Mouse (Mus musculus): ENCODE results near the gene Dll4. TPM values are rescaled to one million over a fixed set of nuclear protein-coding genes. Genes with fewer than 3 reads are reported as not detected.

The Dll4 gene
- polyA plus RNA-seq (2015; fragmentation: Nextera tagmentation; extraction: Ambion mirVana): 6.7 and 7.3 TPM in 2 replicates

DNA sequence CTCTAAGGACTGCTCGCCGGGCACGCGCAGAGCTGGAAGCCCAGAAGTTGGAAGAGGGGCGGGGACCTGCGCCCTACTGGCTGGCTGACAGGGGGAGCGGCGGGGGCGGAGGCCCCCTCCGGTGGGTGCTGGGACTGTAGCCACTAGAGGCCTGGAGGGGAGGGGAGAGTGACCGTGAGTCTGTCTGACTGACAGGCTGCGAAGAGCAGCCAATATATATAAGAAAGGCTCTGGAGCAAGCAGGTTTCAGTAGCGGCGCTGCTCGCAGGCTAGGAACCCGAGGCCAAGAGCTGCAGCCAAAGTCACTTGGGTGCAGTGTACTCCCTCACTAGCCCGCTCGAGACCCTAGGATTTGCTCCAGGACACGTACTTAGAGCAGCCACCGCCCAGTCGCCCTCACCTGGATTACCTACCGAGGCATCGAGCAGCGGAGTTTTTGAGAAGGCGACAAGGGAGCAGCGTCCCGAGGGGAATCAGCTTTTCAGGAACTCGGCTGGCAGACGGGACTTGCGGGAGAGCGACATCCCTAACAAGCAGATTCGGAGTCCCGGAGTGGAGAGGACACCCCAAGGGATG is at the start of gene Dll4:
Gene Dll4 (plus strand): TSS at position 217 of the 576 bp plus-strand sequence.
- no peak for ATAC-seq (ENCODE audit: insufficient number of reproducible peaks, low FRiP score, low TSS enrichment, low read depth)
- Histone ChIP-seq H3K27ac (no peak within 1 kb of the TSS), H3K4me2 (peak within 1 kb of the TSS; percentile 91), H3K4me3 (peak within 1 kb of the TSS; percentile 48), H3K36me3 (no peaks in the 10 kb centered on the region), H3K9ac (peak within 1 kb of the TSS; percentile 11), H3K27me3 (peaks cover 94% of the 10 kb centered on the region), H3K4me1 (peaks cover 56% of the 10 kb centered on the region), H3K9me3 (no peaks in the 10 kb centered on the region)
- WGBS: under 1% methylated on average over 33 of the region's 33 CpGs

DNA sequence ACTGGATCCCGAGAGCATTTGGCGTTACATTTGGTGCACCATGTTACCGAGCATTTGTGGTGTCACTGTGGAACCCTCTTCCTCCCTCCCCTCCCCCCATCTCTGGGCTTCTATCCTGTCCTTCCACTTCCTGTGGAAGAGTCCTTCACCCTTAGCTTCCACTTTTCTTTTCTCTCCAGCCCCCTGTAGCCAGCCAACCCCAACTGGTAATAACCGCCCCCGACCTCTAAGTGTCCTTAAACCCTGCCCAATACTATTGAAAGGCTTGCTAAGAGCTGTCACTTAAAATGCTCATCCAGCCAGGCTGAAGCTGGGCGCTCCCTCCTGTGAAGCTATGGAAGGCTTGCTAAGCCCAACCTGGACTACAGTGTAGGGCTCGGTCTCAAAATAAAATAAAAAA is 48.7 kb upstream of the Dll4 start:
- H3K36me3 ChIP-seq: no peaks in the 10 kb centered on the region
- H3K27me3 ChIP-seq: no peaks in the 10 kb centered on the region
- no peak for ATAC-seq (ENCODE audit: insufficient number of reproducible peaks, low FRiP score, low TSS enrichment, low read depth)
- no peaks in the 10 kb centered on the region for H3K9me3 ChIP-seq
- no peak overlapping the region for H3K4me3 ChIP-seq
- WGBS: 71% methylated on average over 7 of the region's 7 CpGs
- H3K9ac ChIP-seq: no peak overlapping the region
- no peak overlapping the region for H3K4me2 ChIP-seq
- H3K4me1 ChIP-seq: no peaks in the 10 kb centered on the region
- no peak overlapping the region for H3K27ac ChIP-seq

DNA sequence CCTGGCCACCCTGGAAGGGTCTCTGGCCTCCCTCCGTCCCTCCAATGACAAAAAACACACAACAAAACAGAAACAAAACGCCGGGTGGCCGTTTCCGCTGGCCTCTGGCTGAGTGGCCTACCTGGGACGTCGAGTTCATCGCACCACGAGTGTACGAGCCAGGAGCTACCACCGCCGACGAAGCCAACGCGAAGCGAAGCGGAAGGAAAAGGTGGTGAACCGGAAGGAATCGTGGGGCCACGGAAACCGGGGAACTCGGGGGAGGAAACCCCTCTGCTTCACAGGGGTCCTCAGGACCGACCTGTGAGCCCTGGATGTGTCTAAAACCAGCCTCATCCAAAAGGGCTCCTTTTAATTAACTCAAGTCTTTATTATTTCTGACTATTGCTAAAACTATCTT is 47.8 kb upstream of the Dll4 start:
- Histone ChIP-seq H3K9ac (no peak overlapping the region), H3K27ac (no peak overlapping the region), H3K9me3 (no peaks in the 10 kb centered on the region), H3K27me3 (no peaks in the 10 kb centered on the region), H3K36me3 (no peaks in the 10 kb centered on the region), H3K4me3 (no peak overlapping the region), H3K4me2 (no peak overlapping the region), H3K4me1 (no peaks in the 10 kb centered on the region)
- 89% methylated on average over 23 of the region's 23 CpGs for WGBS
- ATAC-seq (ENCODE audit: insufficient number of reproducible peaks, low FRiP score, low TSS enrichment, low read depth): no peak

DNA sequence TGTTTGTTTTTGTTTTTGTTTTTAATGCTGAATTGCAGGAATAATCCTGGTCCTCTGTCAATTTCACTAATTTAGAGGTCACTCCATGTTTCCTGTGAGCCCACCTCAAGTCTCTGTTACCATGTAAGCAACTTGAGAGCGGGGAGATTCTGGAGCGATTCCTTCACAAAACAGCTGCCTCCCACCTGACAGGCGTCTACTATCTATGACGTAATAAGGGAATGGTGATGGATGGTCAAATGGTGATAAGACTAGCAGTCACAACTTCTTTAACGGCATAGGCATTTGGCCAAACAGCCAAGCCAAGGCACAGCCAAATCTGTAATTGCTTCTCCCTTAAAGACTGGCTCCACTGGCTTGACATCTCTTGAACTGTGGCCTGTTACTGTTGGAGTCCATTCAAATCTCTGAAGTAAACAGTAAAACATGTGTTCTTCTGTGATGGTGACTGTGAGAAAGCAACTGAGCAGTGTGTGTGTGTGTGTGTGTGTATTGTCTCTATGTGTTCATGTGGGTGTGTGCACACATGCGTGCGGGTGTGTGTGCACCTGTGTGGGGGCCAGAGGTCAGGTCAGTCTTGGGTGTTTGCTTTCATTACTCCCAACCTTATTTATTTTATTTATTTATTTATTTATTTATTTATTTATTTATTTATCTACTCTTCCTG is 43.6 kb upstream of the Dll4 start:
- 81% methylated on average over 7 of the region's 7 CpGs for WGBS
- no peaks in the 10 kb centered on the region for H3K4me1 ChIP-seq
- H3K9ac ChIP-seq: no peak overlapping the region
- ATAC-seq (ENCODE audit: insufficient number of reproducible peaks, low FRiP score, low TSS enrichment, low read depth): no peak
- H3K4me3 ChIP-seq: no peak overlapping the region
- H3K4me2 ChIP-seq: no peak overlapping the region
- H3K27me3 ChIP-seq: no peaks in the 10 kb centered on the region
- no peak overlapping the region for H3K27ac ChIP-seq
- no peaks in the 10 kb centered on the region for H3K9me3 ChIP-seq
- no peaks in the 10 kb centered on the region for H3K36me3 ChIP-seq

DNA sequence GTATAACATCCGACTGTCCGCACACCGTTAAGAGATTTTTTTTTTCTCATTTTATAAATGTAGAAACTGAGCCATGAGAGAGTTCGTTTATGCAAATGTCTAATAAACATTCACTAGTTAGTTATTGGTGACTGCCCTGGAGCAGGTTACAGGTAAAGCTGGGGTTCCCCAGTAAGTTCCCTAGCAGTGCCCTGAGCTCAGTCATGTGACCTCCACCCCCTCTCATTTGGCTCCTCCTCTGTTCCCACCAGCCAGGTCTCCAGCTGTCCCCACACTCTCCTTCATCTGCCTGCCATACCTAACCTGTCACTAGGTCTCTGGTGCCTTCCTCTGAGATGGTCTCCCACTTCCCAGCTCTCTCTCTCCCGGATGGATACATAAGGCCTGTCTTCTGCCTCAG is 38.2 kb upstream of the Dll4 start:
- Histone ChIP-seq H3K4me3 (no peak overlapping the region), H3K27ac (no peak overlapping the region), H3K36me3 (peaks cover 24% of the 10 kb centered on the region), H3K9ac (no peak overlapping the region), H3K27me3 (no peaks in the 10 kb centered on the region), H3K9me3 (no peaks in the 10 kb centered on the region), H3K4me2 (no peak overlapping the region), H3K4me1 (peaks cover 18% of the 10 kb centered on the region)
- no peak for ATAC-seq (ENCODE audit: insufficient number of reproducible peaks, low FRiP score, low TSS enrichment, low read depth)
- 88% methylated on average over 5 of the region's 5 CpGs for WGBS

DNA sequence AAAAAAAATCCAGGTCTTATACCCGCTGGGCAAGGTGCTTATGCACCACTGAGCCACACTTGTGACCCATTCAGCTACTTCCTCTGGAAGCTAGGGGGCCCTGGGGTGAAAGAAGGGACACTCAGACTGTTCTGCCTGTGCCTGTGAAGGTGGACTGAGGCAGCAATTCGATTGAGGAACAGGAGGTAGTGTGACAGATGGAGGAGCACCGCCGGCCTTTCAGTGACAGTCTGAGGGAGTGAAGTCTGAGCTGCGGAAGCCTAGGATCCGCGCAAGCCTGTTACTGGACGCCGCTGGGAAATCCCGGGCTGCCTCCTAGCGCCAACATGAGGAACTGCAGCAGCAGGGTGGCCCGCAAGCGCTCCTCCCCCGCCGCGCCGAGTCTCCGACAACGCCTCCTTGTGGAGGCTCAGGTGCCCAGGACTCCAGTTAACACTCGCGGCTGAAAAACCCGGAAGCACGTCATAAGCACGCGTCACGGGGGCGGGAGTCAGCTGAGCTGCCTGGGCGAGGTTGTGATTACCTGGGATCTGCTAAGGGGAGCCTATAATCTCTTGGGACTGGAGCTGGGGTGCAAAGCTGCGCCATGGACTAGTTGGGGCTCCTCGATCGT is 37.2 kb upstream of the Dll4 start, which contains the start of gene Vps18:
Gene Vps18 (plus strand): TSS at position 471 of the 613 bp plus-strand sequence.
- peak within 1 kb of the TSS; percentile 58 for H3K27ac ChIP-seq
- peaks cover 34% of the 10 kb centered on the region for H3K36me3 ChIP-seq
- WGBS: under 1% methylated on average over 31 of the region's 31 CpGs
- no peaks in the 10 kb centered on the region for H3K9me3 ChIP-seq
- H3K27me3 ChIP-seq: no peaks in the 10 kb centered on the region
- H3K4me2 ChIP-seq: peak within 1 kb of the TSS; percentile 82
- peak; percentile 90 for ATAC-seq (ENCODE audit: insufficient number of reproducible peaks, low FRiP score, low TSS enrichment, low read depth)
- H3K4me1 ChIP-seq: peaks cover 18% of the 10 kb centered on the region
- H3K9ac ChIP-seq: peak within 1 kb of the TSS; percentile 74
- H3K4me3 ChIP-seq: peak within 1 kb of the TSS; percentile 64

DNA sequence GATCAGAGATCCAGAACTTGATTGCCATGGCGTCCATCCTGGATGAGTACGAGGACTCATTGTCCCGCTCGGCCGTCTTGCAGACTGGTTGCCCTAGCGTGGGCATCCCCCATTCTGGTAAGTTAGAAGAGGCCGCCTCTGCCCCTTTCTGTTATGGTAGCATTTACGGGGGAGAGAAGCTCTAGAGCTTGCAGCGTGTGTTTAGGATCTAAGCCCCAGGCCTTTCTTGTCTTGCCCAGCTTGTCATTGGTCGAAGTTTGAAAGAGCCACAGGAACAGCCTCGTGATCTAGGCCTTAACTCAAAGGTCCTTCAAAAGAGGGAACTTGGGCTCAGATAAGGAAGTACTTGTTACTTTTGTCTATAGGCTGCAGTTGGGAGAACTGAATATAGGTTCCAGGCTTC is 36.6 kb upstream of the Dll4 start:
- Histone ChIP-seq H3K4me1 (peaks cover 18% of the 10 kb centered on the region), H3K4me2 (peak overlapping the region; percentile 82), H3K4me3 (peak overlapping the region; percentile 64), H3K9ac (peak overlapping the region; percentile 74), H3K27me3 (no peaks in the 10 kb centered on the region), H3K36me3 (peaks cover 40% of the 10 kb centered on the region), H3K27ac (peak overlapping the region; percentile 58), H3K9me3 (no peaks in the 10 kb centered on the region)
- ATAC-seq (ENCODE audit: insufficient number of reproducible peaks, low FRiP score, low TSS enrichment, low read depth): no peak; the same call in 1 of the 2 replicates
- WGBS: 3% methylated on average over 11 of the region's 11 CpGs

DNA sequence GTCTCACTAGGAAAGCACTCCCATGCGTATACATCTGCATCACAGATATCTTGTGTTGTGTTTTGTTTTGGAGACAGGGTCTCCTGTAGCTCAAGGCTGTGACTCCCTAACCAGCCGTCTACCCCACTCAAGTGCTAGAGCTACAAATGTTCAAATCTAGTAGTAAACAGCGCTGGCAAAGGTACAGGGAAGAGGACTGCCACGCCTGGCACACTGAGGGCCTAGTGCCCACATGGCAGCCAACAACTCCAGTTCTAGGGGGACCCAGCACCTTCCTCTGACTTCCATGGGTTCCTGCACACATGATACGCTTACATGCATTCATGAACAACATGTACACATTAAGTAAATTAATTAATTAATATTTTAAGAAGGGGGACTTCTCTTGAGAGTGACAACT is 33.3 kb upstream of the Dll4 start:
- Histone ChIP-seq H3K4me1 (peaks cover 18% of the 10 kb centered on the region), H3K27ac (no peak overlapping the region), H3K4me3 (no peak overlapping the region), H3K27me3 (no peaks in the 10 kb centered on the region), H3K36me3 (peaks cover 65% of the 10 kb centered on the region), H3K4me2 (no peak overlapping the region), H3K9me3 (no peaks in the 10 kb centered on the region), H3K9ac (no peak overlapping the region)
- WGBS: 90% methylated on average over 5 of the region's 5 CpGs
- ATAC-seq (ENCODE audit: insufficient number of reproducible peaks, low FRiP score, low TSS enrichment, low read depth): no peak

DNA sequence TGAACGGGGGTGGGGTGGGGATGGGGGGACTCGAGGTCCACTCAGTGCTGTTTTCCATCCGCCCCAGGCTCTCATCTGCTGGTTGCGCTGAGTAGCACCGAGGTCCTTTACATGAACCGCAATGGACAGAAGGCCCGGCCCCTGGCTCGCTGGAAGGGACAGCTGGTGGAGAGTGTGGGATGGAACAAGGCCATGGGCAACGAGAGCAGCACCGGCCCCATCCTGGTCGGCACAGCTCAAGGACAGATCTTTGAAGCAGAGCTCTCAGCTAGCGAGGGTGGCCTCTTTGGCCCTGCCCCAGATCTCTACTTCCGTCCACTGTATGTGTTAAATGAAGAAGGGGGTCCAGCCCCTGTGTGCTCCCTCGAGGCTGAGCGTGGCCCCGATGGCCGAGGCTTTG is 32.7 kb upstream of the Dll4 start:
- Histone ChIP-seq H3K4me2 (no peak overlapping the region), H3K36me3 (peaks cover 71% of the 10 kb centered on the region), H3K4me1 (peaks cover 17% of the 10 kb centered on the region), H3K27me3 (no peaks in the 10 kb centered on the region), H3K27ac (no peak overlapping the region), H3K9ac (no peak overlapping the region), H3K4me3 (no peak overlapping the region), H3K9me3 (no peaks in the 10 kb centered on the region)
- no peak for ATAC-seq (ENCODE audit: insufficient number of reproducible peaks, low FRiP score, low TSS enrichment, low read depth)
- WGBS: 90% methylated on average over 17 of the region's 17 CpGs

DNA sequence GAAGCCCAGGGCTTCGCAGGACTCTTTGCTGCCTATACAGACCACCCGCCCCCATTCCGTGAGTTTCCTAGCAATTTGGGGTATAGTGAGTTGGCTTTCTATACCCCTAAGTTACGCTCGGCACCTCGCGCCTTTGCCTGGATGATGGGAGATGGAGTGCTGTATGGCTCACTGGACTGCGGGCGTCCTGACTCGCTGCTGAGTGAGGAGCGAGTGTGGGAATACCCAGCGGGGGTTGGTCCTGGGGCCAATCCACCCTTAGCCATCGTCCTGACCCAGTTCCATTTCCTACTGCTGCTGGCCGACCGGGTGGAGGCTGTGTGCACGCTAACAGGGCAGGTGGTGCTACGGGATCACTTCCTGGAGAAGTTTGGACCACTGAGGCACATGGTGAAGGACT is 32.3 kb upstream of the Dll4 start:
- Histone ChIP-seq H3K9ac (no peak overlapping the region), H3K4me1 (peaks cover 13% of the 10 kb centered on the region), H3K4me2 (no peak overlapping the region), H3K36me3 (peaks cover 76% of the 10 kb centered on the region), H3K4me3 (no peak overlapping the region), H3K9me3 (no peaks in the 10 kb centered on the region), H3K27ac (no peak overlapping the region), H3K27me3 (no peaks in the 10 kb centered on the region)
- ATAC-seq (ENCODE audit: insufficient number of reproducible peaks, low FRiP score, low TSS enrichment, low read depth): no peak
- 92% methylated on average over 17 of the region's 17 CpGs for WGBS

DNA sequence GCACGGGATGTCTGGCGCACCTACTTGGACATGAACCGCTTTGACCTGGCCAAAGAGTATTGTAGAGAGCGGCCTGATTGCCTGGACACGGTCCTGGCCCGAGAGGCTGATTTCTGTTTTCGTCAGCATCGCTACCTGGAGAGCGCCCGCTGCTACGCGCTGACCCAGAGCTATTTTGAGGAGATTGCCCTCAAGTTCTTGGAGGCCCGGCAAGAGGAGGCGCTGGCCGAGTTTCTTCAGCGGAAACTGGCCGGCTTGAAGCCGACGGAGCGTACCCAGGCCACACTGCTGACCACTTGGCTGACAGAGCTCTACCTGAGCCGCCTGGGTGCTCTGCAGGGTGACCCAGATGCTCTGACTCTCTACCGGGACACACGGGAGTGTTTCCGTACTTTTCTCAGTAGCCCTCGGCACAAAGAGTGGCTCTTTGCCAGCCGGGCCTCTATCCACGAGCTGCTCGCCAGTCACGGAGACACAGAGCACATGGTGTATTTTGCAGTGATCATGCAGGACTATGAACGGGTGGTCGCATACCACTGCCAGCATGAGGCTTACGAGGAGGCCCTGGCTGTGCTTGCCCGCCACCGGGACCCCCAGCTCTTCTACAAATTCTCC is 31.7 kb upstream of the Dll4 start:
- Histone ChIP-seq H3K4me1 (peaks cover 12% of the 10 kb centered on the region), H3K4me2 (no peak overlapping the region), H3K27me3 (no peaks in the 10 kb centered on the region), H3K9me3 (no peaks in the 10 kb centered on the region), H3K9ac (no peak overlapping the region), H3K4me3 (no peak overlapping the region), H3K27ac (no peak overlapping the region), H3K36me3 (peaks cover 78% of the 10 kb centered on the region)
- 94% methylated on average over 34 of the region's 34 CpGs for WGBS
- ATAC-seq (ENCODE audit: insufficient number of reproducible peaks, low FRiP score, low TSS enrichment, low read depth): no peak

DNA sequence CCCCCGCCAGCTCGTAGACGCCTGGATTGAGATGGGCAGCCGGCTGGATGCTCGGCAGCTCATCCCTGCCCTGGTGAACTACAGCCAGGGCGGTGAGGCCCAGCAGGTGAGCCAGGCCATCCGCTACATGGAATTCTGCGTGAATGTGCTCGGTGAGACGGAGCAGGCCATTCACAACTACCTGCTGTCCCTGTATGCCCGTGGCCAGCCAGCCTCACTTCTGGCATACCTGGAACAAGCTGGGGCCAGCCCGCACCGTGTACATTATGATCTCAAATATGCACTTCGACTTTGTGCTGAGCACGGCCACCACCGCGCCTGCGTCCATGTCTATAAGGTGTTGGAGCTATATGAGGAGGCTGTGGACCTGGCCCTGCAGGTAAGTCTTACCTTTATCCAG is 31.2 kb upstream of the Dll4 start:
- 93% methylated on average over 18 of the region's 18 CpGs for WGBS
- Histone ChIP-seq H3K36me3 (peaks cover 83% of the 10 kb centered on the region), H3K27ac (no peak overlapping the region), H3K4me1 (peaks cover 7% of the 10 kb centered on the region), H3K4me3 (no peak overlapping the region), H3K27me3 (no peaks in the 10 kb centered on the region), H3K9me3 (no peaks in the 10 kb centered on the region), H3K9ac (no peak overlapping the region), H3K4me2 (no peak overlapping the region)
- ATAC-seq (ENCODE audit: insufficient number of reproducible peaks, low FRiP score, low TSS enrichment, low read depth): no peak
